Mouse (Mus musculus) urinary bladder, adult 2 months (tissue): ENCODE measurements around the gene Olfr715. TPM values are rescaled to one million over a fixed set of nuclear protein-coding genes. Genes with fewer than 3 reads are reported as not detected.
"Not testable (repeated sequence)": the region's sequence is repeated elsewhere in the genome, so short reads cannot be mapped to it uniquely, and the experiment has no call there.

Experiments
- DNase-seq: peaks from one replicate; pipeline ENCODE4 v3.0.0; 2022; ENCODE audit warnings: low spot score
- polyA plus RNA-seq: library from polyadenylated mRNA; depleted of rRNA; stranded (reverse); fragments of >200 nt; gene quantifications from 2 replicates; pipeline ENCODE4 v1.2.3, GENCODE M21; 2012; rRNA removed

Olfr715 gene
- polyA plus RNA-seq = not detected in 2 replicates

DNA sequence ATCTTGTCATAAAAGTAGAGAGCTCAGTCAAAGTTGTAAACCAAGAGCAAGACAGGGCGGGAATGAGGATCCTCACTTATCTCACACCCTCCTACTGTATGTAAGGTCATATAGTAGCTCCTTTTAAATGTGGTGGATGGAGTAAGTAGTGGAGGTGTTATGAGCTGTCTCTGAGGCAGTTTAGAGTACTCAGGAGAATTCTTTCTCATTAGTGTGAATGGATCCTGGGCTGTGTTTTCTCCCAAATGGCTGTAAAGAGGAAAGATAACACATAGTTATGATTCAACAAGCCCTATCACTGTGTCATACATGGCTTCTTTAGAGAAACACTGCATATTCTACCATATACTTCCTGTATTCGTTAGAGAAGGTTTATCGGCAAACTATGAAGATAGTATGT, at the start of gene Olfr715:
Gene Olfr715 (minus strand): TSS at position 101 of the 400 bp plus-strand sequence.
- DNase-seq = not testable (repeated sequence)

DNA sequence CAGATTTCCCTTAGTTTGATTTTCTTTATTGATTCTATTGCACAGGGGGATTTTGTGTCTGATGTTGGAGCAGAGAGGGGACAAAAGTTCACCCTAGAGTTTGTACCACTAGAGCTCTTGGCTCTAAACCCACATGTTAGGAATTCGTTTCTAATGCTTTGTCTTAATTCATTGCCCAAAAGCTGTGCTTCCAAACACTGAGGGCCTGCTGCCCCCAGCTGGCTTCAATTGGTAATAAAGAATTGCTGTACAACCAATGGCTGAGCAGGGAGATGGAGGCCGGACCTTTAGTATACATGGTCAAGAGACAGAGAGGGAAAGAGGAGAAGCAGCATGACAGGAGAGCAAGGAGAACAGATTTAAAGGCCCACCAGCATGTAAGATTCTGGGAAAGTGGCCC, 49.5 kb upstream of the Olfr715 start:
- DNase-seq = no peak

DNA sequence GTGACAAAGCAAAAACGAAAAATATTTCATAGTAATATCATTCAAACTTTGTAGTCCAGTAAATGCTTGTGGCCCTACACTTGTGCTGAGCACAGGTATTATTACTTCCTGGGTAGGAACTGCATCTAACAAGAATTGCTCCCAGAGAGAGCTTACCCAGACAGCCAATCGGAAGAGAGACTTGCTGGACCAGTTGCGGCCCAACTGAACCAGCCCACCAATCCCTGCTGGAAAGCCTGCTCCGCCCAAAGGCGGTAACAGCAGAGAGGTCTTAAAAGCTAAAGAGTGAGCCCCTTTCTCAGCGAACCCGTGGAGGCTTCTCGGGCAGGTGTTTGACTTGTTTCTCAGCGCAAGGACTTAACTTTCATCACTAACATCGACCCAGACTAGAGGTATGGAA, 35.8 kb upstream of the Olfr715 start, which contains the start of gene Nlrp14:
Gene Nlrp14 (plus strand): TSS at position 301 of the 400 bp plus-strand sequence.
- no peak for DNase-seq

DNA sequence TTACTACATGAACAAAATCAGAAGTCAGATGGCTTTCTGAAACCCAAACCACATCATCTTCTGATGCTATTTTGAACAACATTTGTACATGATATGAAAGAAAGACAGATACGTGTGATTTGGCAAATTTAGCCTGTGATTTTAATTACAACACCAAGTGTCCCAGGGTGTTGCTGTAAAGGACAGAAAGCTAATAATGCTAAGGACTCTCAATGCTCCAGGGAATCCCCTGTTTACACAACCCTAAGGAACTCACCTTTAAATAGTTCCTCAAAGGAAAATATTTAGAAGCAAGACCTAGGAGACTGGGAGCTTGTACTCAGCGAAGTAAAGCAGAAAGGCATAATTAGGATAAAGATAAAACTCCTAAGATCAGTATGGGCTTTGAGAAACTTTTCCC, 7.1 kb upstream of the Olfr715 start, which contains the start of gene Olfr716:
Gene Olfr716 (plus strand): TSS at position 301 of the 400 bp plus-strand sequence.
- DNase-seq = not testable (repeated sequence)

DNA sequence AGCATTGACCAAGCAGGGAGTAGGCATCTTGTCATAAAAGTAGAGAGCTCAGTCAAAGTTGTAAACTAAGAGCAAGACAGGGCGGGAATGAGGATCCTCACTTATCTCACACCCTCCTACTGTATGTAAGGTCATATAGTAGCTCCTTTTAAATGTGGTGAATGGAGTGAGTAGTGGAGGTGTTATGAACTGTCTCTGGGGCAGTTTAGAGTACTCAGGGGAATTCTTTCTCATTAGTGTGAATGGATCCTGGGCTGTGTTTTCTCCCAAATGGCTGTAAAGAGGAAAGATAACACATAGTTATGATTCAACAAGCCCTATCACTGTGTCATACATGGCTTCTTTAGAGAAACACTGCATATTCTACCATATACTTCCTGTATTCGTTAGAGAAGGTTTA, 20.6 kb downstream of the Olfr715 start, which contains the start of gene Olfr715b:
Gene Olfr715b (minus strand): TSS at position 101 of the 400 bp plus-strand sequence.
- not testable (repeated sequence) for DNase-seq

DNA sequence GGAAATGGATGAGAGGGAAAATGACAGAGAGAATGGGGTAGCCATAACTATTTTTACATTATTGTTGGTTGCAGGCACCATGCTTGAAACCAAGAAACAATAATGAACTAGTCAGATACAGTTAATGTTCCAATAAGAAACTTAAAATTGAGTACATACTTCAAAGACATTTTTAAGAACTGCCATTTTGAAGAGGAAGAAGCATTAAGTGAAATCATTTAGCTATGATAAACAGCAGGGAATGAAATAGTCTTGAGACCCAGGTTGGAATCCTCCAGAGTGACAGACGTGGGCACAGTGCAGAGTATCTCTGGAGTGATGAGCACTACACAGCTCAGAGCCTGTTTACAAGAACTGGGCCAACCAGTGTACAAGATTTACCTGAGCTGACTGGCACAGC, 38.0 kb downstream of the Olfr715 start, which contains the start of gene Olfr17:
Gene Olfr17 (plus strand): TSS at position 301 of the 400 bp plus-strand sequence.
- no peak for DNase-seq

Other genes with a start within 250 kb of the Olfr715 start
- not detected in 2 replicates for gene Olfr706, start 242.9 kb downstream of the Olfr715 start, polyA plus RNA-seq
- gene Olfr707, start 229.8 kb downstream of the Olfr715 start, polyA plus RNA-seq = not detected in 2 replicates
- gene Olfr1532-ps1, start 223.1 kb downstream of the Olfr715 start, polyA plus RNA-seq = not detected in 2 replicates
- not detected in 2 replicates for gene Olfr709-ps1, start 198.9 kb downstream of the Olfr715 start, polyA plus RNA-seq
- gene Olfr710, start 182.8 kb downstream of the Olfr715 start, polyA plus RNA-seq = not detected in 2 replicates
- gene Olfr6, start 167.1 kb downstream of the Olfr715 start, polyA plus RNA-seq = not detected in 2 replicates
- not detected in 2 replicates for gene Olfr711, start 155.6 kb downstream of the Olfr715 start, polyA plus RNA-seq
- gene Olfr2, start 125.0 kb downstream of the Olfr715 start, polyA plus RNA-seq = not detected in 2 replicates
- gene Olfr713, start 99.9 kb downstream of the Olfr715 start, polyA plus RNA-seq = not detected in 2 replicates
- not detected in 2 replicates for gene Olfr714, start 60.1 kb downstream of the Olfr715 start, polyA plus RNA-seq
- gene Olfr17, start 37.9 kb downstream of the Olfr715 start, polyA plus RNA-seq = not detected in 2 replicates
- not detected in 2 replicates for gene Olfr715b, start 20.7 kb downstream of the Olfr715 start, polyA plus RNA-seq
- not detected in 2 replicates for gene Olfr716, start 7.2 kb upstream of the Olfr715 start, polyA plus RNA-seq
- gene Nlrp14, start 35.9 kb upstream of the Olfr715 start, polyA plus RNA-seq = not detected in 2 replicates
- gene Rbmxl2, start 78.4 kb upstream of the Olfr715 start, polyA plus RNA-seq = not detected in 2 replicates
- 0.28 and 0.35 TPM in 2 replicates for gene Syt9, start 239.6 kb upstream of the Olfr715 start, polyA plus RNA-seq